Mouse (Mus musculus): ENCODE data around the gene Gm4707.
A peak's percentile ranks its signal among the peaks of the same experiment; 100 is the strongest.
"Not testable (repeated sequence)": the region's sequence is repeated elsewhere in the genome, so short reads cannot be mapped to it uniquely, and the experiment has no call there.

Gene Gm4707

GRCm38 (mm10) chr17:71459818-71460217 lies at the start of gene Gm4707:
Gene Gm4707, minus strand, starts transcription at chr17:71459918.
- DNase-seq (ENCODE audit: low read depth, low spot score) = no peak

GRCm38 (mm10) chr17:71506832-71507231 lies 47.1 kb upstream of the Gm4707 start:
- DNase-seq (ENCODE audit: low read depth, low spot score) = no peak

GRCm38 (mm10) chr17:71495784-71496183 lies 36.1 kb upstream of the Gm4707 start:
- no peak for DNase-seq (ENCODE audit: low read depth, low spot score)

- no peak for DNase-seq (ENCODE audit: low read depth, low spot score)
Measured at GRCm38 (mm10) chr17:71491332-71491686, 31.6 kb upstream of the Gm4707 start.

DNA sequence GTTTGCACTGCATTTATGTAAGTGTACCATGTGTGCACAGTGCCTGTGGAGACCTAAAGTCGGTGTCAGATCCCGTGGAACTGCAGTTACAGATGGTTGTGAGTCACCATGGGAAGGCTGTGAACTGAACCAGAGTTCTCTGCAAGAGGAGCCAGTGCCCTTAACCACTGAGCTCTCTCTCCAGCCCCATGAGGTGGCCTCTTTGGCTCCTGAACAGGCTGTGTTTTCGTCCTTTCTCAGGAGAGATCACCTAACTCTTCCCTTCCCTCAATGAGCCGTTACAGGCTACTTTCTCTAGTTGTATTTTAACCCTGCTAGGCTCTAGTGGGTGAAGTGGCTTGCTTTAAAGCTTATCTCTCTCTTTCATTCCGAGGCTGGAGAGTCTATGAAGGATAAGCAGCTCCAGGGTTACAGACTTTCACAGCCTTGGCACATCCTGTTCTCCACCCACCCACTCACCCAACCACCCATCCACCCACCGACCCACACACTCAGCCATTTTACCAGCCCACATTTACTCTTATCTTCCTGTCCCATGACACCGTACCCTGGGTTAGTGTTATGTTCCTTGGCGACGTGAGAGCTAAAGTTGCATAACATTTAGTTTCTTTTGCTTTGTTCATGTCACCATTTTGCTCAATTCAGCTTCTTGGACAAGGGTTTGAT lies 31.1 kb upstream of the Gm4707 start:
- no peak for DNase-seq (ENCODE audit: low read depth, low spot score)

- no peak for DNase-seq (ENCODE audit: low read depth, low spot score)
Measured at GRCm38 (mm10) chr17:71489703-71490461, 30.2 kb upstream of the Gm4707 start.

DNA sequence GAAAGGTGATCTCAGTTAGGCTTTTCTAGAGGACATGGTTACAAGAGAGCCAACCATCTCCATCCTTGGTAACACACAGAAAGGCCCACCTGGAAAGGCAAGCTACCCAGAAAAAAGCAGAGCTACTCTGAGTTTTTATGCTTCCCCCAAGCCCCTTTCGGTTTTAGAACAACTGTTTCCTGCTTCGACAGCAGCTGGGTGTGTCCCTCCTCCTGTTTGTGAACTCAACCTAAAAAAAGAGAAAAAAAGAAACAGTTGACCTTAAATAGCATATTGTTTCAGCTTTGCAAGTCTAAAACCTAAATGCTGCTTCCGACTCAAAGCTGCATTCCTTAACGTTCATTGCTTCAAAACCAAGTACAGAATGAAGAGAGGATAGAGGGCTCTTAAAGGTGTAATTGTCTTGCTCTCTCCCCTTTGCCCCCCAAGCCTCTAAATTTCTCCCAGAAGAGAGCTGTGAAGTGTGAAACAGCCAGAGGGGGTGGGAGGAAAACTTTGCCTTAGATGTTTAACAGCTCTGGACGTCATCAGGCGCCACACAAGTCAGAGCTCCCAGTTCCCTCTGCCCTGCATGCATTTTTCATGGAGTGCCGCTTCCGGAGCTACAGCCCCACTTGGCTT lies 26.6 kb upstream of the Gm4707 start:
- peak; percentile 9 for DNase-seq (ENCODE audit: low read depth, low spot score)

DNA sequence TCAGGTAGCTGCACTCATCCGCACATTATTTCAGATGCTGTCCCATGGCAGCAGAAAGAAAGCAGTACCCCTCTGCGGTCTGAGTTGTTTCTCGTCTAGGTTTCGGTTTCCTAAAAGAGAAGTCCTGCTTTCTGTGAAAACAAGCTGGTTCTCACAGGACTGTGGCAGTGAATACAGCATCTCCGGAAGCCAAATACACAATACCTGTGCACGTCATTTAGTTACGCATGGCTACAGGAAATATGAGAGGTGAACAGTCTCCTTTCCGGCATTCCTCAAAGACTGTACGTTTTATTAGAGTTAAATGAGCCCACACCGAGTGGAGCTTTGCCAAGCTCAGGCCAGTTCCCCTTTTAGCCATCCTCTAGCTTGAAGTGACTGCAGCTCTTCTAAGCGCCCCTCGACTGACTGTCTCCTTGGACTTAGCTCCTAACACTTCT lies 26.1 kb upstream of the Gm4707 start:
- no peak for DNase-seq (ENCODE audit: low read depth, low spot score)

DNA sequence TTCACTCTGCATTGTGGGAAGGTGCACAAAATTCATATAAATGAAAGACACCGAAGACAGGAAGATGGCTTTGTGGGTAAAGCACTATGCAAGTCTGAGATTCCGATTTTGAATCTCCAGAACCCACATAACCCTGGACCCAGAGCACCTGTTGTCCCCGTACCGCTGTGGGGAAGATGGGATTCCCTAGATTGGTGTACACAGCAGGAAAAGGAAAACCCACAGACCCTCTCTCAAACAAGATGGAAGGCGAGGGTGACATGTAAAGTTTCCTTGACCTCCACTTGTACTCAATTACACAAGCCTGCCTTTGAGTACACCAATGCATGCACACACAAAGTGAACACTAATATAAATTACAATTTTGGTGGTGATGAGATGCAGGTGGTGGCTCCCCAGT lies 25.0 kb upstream of the Gm4707 start:
- DNase-seq (ENCODE audit: low read depth, low spot score) = no peak

- no peak for DNase-seq (ENCODE audit: low read depth, low spot score)
Measured at GRCm38 (mm10) chr17:71483418-71484060, 23.8 kb upstream of the Gm4707 start.

GRCm38 (mm10) chr17:71479381-71479901 lies 19.7 kb upstream of the Gm4707 start:
- DNase-seq (ENCODE audit: low read depth, low spot score) = no peak

- DNase-seq (ENCODE audit: low read depth, low spot score) = no peak
Measured at GRCm38 (mm10) chr17:71477481-71477880, 17.8 kb upstream of the Gm4707 start.

- DNase-seq (ENCODE audit: low read depth, low spot score) = no peak
Measured at GRCm38 (mm10) chr17:71476346-71477020, 16.8 kb upstream of the Gm4707 start.

DNA sequence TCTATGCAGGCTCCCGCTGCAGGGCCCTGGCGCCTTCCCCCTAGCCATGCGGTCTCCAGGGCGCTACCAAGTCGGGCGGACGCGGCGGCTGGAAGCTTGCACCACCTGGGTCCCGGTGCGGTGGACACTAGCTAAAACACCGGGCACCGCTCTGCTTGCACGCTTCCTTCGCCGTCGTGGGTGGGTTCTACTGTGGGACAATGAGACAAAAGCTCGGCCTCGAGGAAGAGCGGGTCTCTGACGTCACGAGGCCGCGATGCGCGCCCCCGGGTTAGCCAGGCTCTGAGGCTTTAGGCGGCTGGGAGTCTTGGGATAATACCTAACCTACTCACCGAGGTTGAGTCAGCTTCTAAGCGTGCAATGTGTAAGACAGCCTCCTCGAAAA lies 16.0 kb upstream of the Gm4707 start:
- peak; percentile 89 for DNase-seq (ENCODE audit: low read depth, low spot score)

DNA sequence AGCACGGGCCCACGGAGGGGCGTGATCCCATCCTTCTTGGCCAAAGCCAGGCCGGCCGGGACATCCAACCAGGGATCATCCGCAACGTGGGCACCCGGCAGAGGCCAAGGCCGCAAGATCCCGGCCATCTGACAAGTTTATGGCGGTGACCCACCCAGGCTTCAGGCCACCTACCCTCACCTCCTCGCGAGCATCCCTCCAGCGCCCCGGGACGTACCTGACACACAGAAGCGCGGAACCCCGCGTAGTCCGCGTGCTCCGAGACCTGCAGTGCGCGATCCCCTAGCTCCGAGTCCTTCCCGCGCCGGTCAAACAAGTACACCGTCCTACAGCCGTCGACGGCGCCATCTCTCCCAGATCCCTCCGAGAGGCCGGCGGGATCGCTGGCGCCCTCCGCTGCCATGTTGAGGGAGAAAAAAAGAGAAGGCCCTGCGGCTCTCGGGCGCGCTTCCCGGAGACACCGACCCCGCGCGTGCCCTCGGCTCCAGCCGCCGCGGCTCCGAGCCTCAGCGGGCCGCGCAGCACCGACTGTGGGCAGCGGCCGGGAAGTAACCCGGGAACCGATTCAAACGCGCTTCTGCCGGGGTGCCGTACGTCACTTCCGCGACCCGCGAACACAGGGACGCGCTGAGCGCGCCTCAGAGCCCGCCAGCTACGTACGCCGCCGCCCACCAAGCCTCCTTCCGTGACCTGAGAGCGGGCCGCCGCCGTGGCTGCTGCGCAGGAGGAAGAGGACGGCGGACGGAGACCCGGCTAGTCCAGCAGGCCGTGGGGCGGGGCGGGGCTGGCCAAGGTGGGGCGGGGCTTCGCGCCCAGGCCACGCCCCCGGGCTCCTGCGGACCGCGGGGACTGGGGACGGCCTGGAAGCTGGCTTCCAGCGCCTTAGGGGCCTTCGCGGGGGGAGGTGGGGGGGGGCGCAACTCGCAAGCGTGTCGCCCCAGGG lies 15.3 kb upstream of the Gm4707 start, which contains the start of gene Smchd1:
Gene Smchd1, minus strand, starts transcription at position 582 of the 943 bp plus-strand sequence.
- DNase-seq (ENCODE audit: low read depth, low spot score) = peak; percentile 94

GRCm38 (mm10) chr17:71474128-71474527 lies 14.4 kb upstream of the Gm4707 start:
- no peak for DNase-seq (ENCODE audit: low read depth, low spot score)

DNA sequence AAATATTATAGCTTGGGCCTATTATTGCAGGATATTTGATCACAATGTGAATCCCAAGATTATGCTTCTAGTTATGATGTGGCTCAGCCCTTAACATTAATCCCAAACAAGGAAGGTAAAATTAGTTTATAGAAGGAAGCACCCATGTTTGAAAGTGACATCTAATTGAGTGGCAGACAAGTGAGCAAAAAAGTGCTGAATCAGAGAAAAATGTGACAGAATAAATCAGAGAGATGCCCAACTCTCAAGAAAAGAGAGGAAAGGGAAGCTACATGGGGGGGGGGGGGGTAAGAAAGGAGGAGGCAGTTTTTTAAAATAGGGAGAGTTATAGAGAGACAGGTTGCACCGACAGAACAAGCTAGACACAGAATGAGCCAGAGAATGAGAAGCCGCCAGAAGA lies 11.5 kb upstream of the Gm4707 start:
- no peak for DNase-seq (ENCODE audit: low read depth, low spot score)

GRCm38 (mm10) chr17:71460312-71460711 lies 594 bp upstream of the Gm4707 start:
- DNase-seq (ENCODE audit: low read depth, low spot score) = no peak

DNA sequence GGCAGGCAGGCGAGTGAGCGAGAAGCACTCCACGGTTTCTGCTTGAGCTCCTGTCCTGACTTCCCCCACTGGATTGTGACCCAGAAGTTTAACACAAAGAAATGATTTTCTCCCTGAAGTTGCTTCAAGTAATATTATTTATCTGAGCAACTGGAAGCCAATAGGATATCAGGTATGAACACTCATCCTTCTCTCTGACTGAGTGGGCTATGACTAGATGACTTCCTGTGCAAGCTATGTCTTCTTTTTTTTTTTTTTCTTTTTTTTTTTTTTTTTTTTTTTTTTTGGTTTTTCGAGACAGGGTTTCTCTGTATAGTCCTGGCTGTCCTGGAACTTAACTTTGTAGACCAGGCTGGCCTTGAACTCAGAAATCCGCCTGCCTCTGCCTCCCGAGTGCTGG lies 2.4 kb downstream of the Gm4707 start:
- not testable (repeated sequence) for DNase-seq (ENCODE audit: low read depth, low spot score)

- no peak for DNase-seq (ENCODE audit: low read depth, low spot score)
Measured at GRCm38 (mm10) chr17:71445191-71445590, 14.5 kb downstream of the Gm4707 start.

Data from mesoderm, embryonic 11.5 days (tissue).